Mouse (Mus musculus) CH12.LX (cell line): ENCODE results near the gene Rpp30.

Experiments
- CHD2 ChIP-seq: IDR thresholded peaks from 2 replicates; pipeline ENCODE4 v1.6.1; 2011; ENCODE audit warnings: low read length, improper control_type of control experiment
- CTCF ChIP-seq, 2 experiments: IDR thresholded peaks in 1 of 2; conservative IDR thresholded peaks in 1 of 2; 2 replicates each; pipeline ENCODE4 v1.5.1; 2011 to 2012; ENCODE audit warnings: low read depth in 2 of 2, low read length in 2 of 2, improper control_type of control experiment in 1 of 2, inconsistent platforms in 1 of 2, mild to moderate bottlenecking in 1 of 2, moderate library complexity in 1 of 2
- EP300 ChIP-seq: IDR thresholded peaks from 2 replicates; pipeline ENCODE4 v1.6.1; 2011; ENCODE audit warnings: low read length, improper control_type of control experiment
- HCFC1 ChIP-seq: IDR thresholded peaks from 2 replicates; pipeline ENCODE4 v1.6.1; 2012; ENCODE audit warnings: low read depth, mild to moderate bottlenecking, inconsistent platforms, low read length, improper control_type of control experiment
- JUND ChIP-seq: conservative IDR thresholded peaks from 2 replicates; pipeline ENCODE4 v1.6.1; 2011; ENCODE audit warnings: low read depth, low read length, improper control_type of control experiment
- KAT2A ChIP-seq: IDR thresholded peaks from 2 replicates; pipeline ENCODE4 v1.6.1; 2012; ENCODE audit warnings: low read length, improper control_type of control experiment, inconsistent platforms; ENCODE audit not compliant: insufficient replicate concordance
- MAX ChIP-seq: IDR thresholded peaks from 2 replicates; pipeline ENCODE4 v1.6.1; 2011; ENCODE audit warnings: low read length, improper control_type of control experiment
- MEF2A ChIP-seq: IDR thresholded peaks from 2 replicates; pipeline ENCODE4 v1.6.1; 2014; ENCODE audit warnings: low read depth, mild to moderate bottlenecking, inconsistent platforms, low read length, improper control_type of control experiment, borderline replicate concordance
- PAX5 ChIP-seq: IDR thresholded peaks from 2 replicates; pipeline ENCODE4 v1.6.1; 2012; ENCODE audit warnings: low read length, inconsistent platforms, mixed read lengths
- POLR2A ChIP-seq: IDR thresholded peaks from 2 replicates; pipeline ENCODE4 v1.6.1; 2011; ENCODE audit warnings: low read depth, mild to moderate bottlenecking, improper control_type of control experiment, low read length
- POLR2AphosphoS2 ChIP-seq: IDR thresholded peaks from 2 replicates; pipeline ENCODE4 v1.6.1; 2011; ENCODE audit warnings: low read depth, low read length, improper control_type of control experiment
- TCF12 ChIP-seq: IDR thresholded peaks from 2 replicates; pipeline ENCODE4 v1.6.1; 2014; ENCODE audit warnings: low read depth, mild to moderate bottlenecking, inconsistent platforms, low read length, improper control_type of control experiment
- UBTF ChIP-seq: IDR thresholded peaks from 2 replicates; pipeline ENCODE4 v1.6.1; 2012; ENCODE audit warnings: low read depth, mild to moderate bottlenecking, inconsistent platforms, low read length, improper control_type of control experiment, moderate library complexity
- USF2 ChIP-seq: conservative IDR thresholded peaks from 2 replicates; pipeline ENCODE4 v1.6.1; 2011; ENCODE audit warnings: low read depth, low read length, improper control_type of control experiment

- no peak for TF ChIP-seq EP300
- TF ChIP-seq CHD2: no peak
- no peak for TF ChIP-seq USF2
- no peak for TF ChIP-seq JUND
- no peak for TF ChIP-seq HCFC1
- TF ChIP-seq MAX: no peak
- TF ChIP-seq KAT2A: no peak
- TF ChIP-seq TCF12: no peak
- no peak for TF ChIP-seq MEF2A
- TF ChIP-seq CTCF (conservative IDR thresholded peaks at IDR 0.05 in 1 of 2, IDR thresholded peaks at IDR 0.05 in 1 of 2; ENCODE audit: low read depth in 2 of 2, low read length in 2 of 2): no peak
- TF ChIP-seq POLR2A: no peak
- TF ChIP-seq UBTF: no peak
- TF ChIP-seq POLR2AphosphoS2: no peak
- no peak for TF ChIP-seq PAX5
These were observed 32.7 kb downstream of the Rpp30 start for GRCm38 (mm10) chr19:36116185-36116584.
